Mouse (Mus musculus) erythroblast, embryonic 14.5 days (primary cell): ENCODE measurements around the gene Zgpat.

ENCODE experiments used
- GATA1 ChIP-seq: IDR thresholded peaks from 2 replicates; pipeline ENCODE4 v1.6.1; 2012; ENCODE audit warnings: low read length, inconsistent platforms, mixed read lengths
- TAL1 ChIP-seq: IDR thresholded peaks from 3 replicates; pipeline ENCODE4 v1.6.1; 2012; ENCODE audit warnings: low read length, inconsistent platforms, mixed read lengths

- TF ChIP-seq GATA1 (no peak), TAL1 (no peak)
Observed at GRCm38 (mm10) chr2:181326098-181326497, 38.6 kb upstream of the Zgpat start.
